Mouse (Mus musculus) ES-Bruce4 (cell line): Measurements from ENCODE around the gene Xrcc2.
A peak's percentile ranks its signal among the peaks of the same experiment; 100 is the strongest.

Experiments used
- CTCF ChIP-seq: IDR thresholded peaks from one replicate; pipeline ENCODE4 v1.8.1; 2011; ENCODE audit warnings: low read depth, low read length
- EP300 ChIP-seq: IDR thresholded peaks from 2 replicates; pipeline ENCODE4 v1.6.1; 2011; ENCODE audit warnings: low read depth, low read length; ENCODE audit not compliant: insufficient read depth
- POLR2A ChIP-seq: IDR thresholded peaks from one replicate; pipeline ENCODE4 v1.8.1; 2011; ENCODE audit warnings: low read length; ENCODE audit not compliant: insufficient read depth

DNA sequence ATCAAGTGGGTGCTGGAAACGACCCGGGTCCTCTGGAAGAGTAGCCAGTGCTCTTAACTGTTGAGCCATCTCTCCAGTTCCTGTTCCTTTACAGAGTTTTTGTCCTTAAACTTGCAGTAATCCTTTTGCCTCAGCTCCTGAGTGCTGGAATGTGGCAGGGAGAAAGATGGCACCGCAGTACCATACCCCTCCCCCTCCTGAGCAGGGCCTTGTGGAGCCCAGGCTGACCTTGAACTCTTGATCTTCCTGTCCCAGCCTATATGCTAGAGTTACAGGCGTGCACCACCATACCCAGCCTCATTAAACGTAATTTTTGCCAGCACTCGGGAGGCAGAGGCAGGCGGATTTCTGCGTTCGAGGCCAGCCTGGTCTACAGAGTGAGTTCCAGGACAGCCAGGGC, 38.9 kb downstream of the Xrcc2 start:
- no peak for TF ChIP-seq CTCF
- no peak for TF ChIP-seq POLR2A
- TF ChIP-seq EP300, result peak; percentile 80
